Mouse (Mus musculus) urinary bladder, postnatal 14 days (tissue): ENCODE results near the gene Olfr449.

Experiments
- DNase-seq: peaks from one replicate; pipeline ENCODE4 v3.0.0; 2021; ENCODE audit warnings: low spot score

Olfr449 gene

GRCm38 (mm10) chr6:42834084-42834483, at the start of gene Olfr449:
TSS of gene Olfr449 (plus strand) at chr6:42834384.
- no peak for DNase-seq

GRCm38 (mm10) chr6:42784793-42785192, 49.4 kb upstream of the Olfr449 start, which contains the start of gene Olfr452:
TSS of gene Olfr452 (plus strand) at chr6:42785093.
- DNase-seq, result no peak

GRCm38 (mm10) chr6:42790247-42790948, 43.8 kb upstream of the Olfr449 start:
- DNase-seq, result no peak

- DNase-seq, result no peak
Observed at GRCm38 (mm10) chr6:42790949-42791556, 43.1 kb upstream of the Olfr449 start.

- DNase-seq, result no peak
Observed at GRCm38 (mm10) chr6:42794982-42795381, 39.2 kb upstream of the Olfr449 start.

- no peak for DNase-seq
Observed at GRCm38 (mm10) chr6:42811639-42812038, 22.5 kb upstream of the Olfr449 start, which contains the start of gene Olfr450. TSS of gene Olfr450 (plus strand) at chr6:42811939.

GRCm38 (mm10) chr6:42860222-42860819, 26.1 kb downstream of the Olfr449 start:
- DNase-seq, result peak; percentile 9

GRCm38 (mm10) chr6:42869695-42870094, 35.5 kb downstream of the Olfr449 start:
- no peak for DNase-seq

- no peak for DNase-seq
Observed at GRCm38 (mm10) chr6:42876323-42876722, 42.1 kb downstream of the Olfr449 start.
